9 mouse cellular contexts compared by ENCODE assay signal in the genomic region with DNA sequence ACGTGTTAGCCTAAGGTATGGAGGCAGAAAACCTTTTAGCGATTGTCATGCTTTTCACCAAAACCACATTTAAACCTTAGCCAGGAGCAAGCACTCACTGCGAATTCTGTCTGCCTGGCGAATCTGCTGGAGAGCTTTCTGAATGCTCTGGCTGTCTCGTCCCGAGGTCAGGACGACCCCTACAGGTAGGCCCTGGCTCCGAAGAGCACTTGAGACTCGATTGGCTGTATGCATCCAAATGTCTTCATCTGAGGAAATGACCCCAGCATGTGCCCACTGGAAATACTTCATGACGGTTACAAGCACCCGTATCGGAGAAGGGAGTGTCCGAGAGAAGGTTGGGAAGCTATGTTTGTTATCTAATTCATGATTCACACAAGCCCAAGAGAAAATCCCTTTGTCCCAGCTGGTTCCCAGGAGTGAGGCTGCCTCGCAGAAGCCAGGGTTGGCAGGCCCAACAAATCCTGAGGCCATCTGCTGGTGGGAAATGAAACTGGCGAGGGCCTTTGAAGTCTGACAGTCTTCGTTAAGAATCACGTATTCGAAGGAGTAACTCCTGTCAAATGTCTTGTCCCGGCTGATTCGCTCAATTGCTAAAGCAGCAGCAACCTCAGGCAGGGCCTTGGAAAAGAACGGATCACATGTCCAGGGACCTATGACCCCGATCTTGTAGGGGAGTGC. TPM values are rescaled to one million over a fixed set of nuclear protein-coding genes. Genes with fewer than 3 reads are reported as not detected.
DNase-seq lines count a peak whose midpoint lies in the region; ATAC-seq lines count a peak whose summit lies in the region.
"Had no signal": no experiment of that assay in that cellular context is flagged by ENCODE, and none has a peak within 500 bp of the region (broad histone marks: within the 10 kb centered on the region; RNA-seq: fewer than 3 reads in every experiment).

No protein-coding gene starts in this region.

- H3K27me3 ChIP-seq in forebrain, embryonic 11.5 days (ENCODE audit: control insufficient read depth, insufficient read depth, low read length), result peaks cover 2% of the 10 kb centered on the region; the same call in 1 of the 2 replicates
- peaks cover 32% of the 10 kb centered on the region for H3K27me3 ChIP-seq in hindbrain, embryonic 10.5 days (ENCODE audit: insufficient read depth, poor library complexity, severe bottlenecking)

- no peak overlapping the region for H3K4me3 ChIP-seq in forebrain, embryonic 11.5 days (ENCODE audit: low read depth, low read length)
- H3K4me3 ChIP-seq in hindbrain, embryonic 10.5 days, result no peak overlapping the region
- H3K4me3 ChIP-seq: megakaryocyte, embryonic 14.5 days had no signal

- 30% methylated on average over 22 of the region's 22 CpGs for WGBS in forebrain, embryonic 11.5 days
- WGBS in hindbrain, embryonic 10.5 days, result 30% methylated on average over 22 of the region's 22 CpGs

- no peak overlapping the region for H3K9ac ChIP-seq in forebrain, embryonic 11.5 days (ENCODE audit: low read length)

- 0 out of 2 replicates have a peak overlapping the region, but pooled peaks have one; percentile 11 for H3K4me2 ChIP-seq in forebrain, embryonic 11.5 days (ENCODE audit: low read depth, low read length, severe bottlenecking)

- H3K4me1 ChIP-seq in forebrain, embryonic 11.5 days (replicated peaks; ENCODE audit: control insufficient read depth, insufficient read depth, low read length), result no peaks in the 10 kb centered on the region
- no peaks in the 10 kb centered on the region for H3K4me1 ChIP-seq in hindbrain, embryonic 10.5 days (replicated peaks)

- H3K36me3 ChIP-seq in forebrain, embryonic 11.5 days (ENCODE audit: control insufficient read depth, insufficient read depth, low read length), result no peaks in the 10 kb centered on the region
- H3K36me3 ChIP-seq in hindbrain, embryonic 10.5 days, result no peaks in the 10 kb centered on the region

- H3K9me3 ChIP-seq in forebrain, embryonic 11.5 days (ENCODE audit: control insufficient read depth, low read length), result no peaks in the 10 kb centered on the region
- no peaks in the 10 kb centered on the region for H3K9me3 ChIP-seq in hindbrain, embryonic 10.5 days
- H3K9me3 ChIP-seq: megakaryocyte, embryonic 14.5 days had no signal

- no peak overlapping the region for H3K27ac ChIP-seq in forebrain, embryonic 11.5 days (ENCODE audit: low read depth, low read length)
- H3K27ac ChIP-seq in hindbrain, embryonic 10.5 days, result no peak overlapping the region; the same call in 1 of the 2 replicates

- DNase-seq in R1 (ENCODE audit: low read depth, low spot score), result peak; percentile 42
- DNase-seq in brain, adult 2 months (ENCODE audit: low read depth, low spot score), result peak; percentile 65
- peak; percentile 68 for DNase-seq in forebrain, embryonic 11.5 days (ENCODE audit: low spot score)
- DNase-seq in hindbrain, embryonic 10.5 days (ENCODE audit: low spot score), result peak; percentile 60
- peak; percentile 10 to 38 for DNase-seq in layer of hippocampus, adult 8-10 months (ENCODE audit: low spot score in 2 of 2)
- peak; percentile 28 for DNase-seq in lung, postnatal 14 days
- peak; percentile 61 for DNase-seq in right cerebral cortex, postnatal 4 days
- no peak for DNase-seq in spleen, postnatal 36 days (ENCODE audit: low spot score in 2 of 2)

- peak; percentile 78 for ATAC-seq in forebrain, embryonic 11.5 days (replicated peaks; ENCODE audit: low FRiP score)

RNA-seq across cellular contexts. Expression of a gene that starts 7.6 kb away (rescaled TPM):
- polyA plus RNA-seq in forebrain, embryonic 11.5 days (2014; fragmentation: Nextera tagmentation; extraction: Ambion mirVana), result 0.03 TPM in 1 of 2 replicates, not detected in the other
- 0.01 TPM in 1 of 2 replicates, not detected in the other for polyA plus RNA-seq in hindbrain, embryonic 10.5 days (2016; fragmentation: Nextera tagmentation; extraction: Ambion mirVana)
- 1 to 10 TPM in 1 of 4 experiments, under 1 TPM in 3; 0.41 to 1.0 (median 0.72) TPM for total RNA-seq in layer of hippocampus, adult 8-10 months (2022)

RNA-seq across cellular contexts. Expression of a gene that starts 37.4 kb away (rescaled TPM):
- polyA plus RNA-seq in forebrain, embryonic 11.5 days (2014; fragmentation: Nextera tagmentation; extraction: Ambion mirVana), result 13.3 and 14.1 TPM in 2 replicates
- polyA plus RNA-seq in hindbrain, embryonic 10.5 days (2016; fragmentation: Nextera tagmentation; extraction: Ambion mirVana), result 8.3 and 9.3 TPM in 2 replicates
- total RNA-seq in layer of hippocampus, adult 8-10 months (2022), result 10 to 100 TPM; 30.4 to 35.8 (median 33.8) TPM

Comparison
In these comparisons a context has a peak if more than half of its experiments do, and no peak if none do; other contexts are left out.
1. DNase-seq: peak in R1 (single experiment), brain, adult 2 months (single experiment), forebrain, embryonic 11.5 days (single experiment), hindbrain, embryonic 10.5 days (single experiment), layer of hippocampus, adult 8-10 months (2 of 2), lung, postnatal 14 days (single experiment) and right cerebral cortex, postnatal 4 days (single experiment); none in spleen, postnatal 36 days (0 of 2).